Mouse (Mus musculus) liver, embryonic 12.5 days (tissue): Measurements from ENCODE around the gene Vav2. TPM values are rescaled to one million over a fixed set of nuclear protein-coding genes. Genes with fewer than 3 reads are reported as not detected.

Source experiments
- ATAC-seq: fragments of 200-750 bp; cut with Nextera tagmentation; 2 replicates; pipeline ENCODE4 v1.8.0; 2017; ENCODE audit warnings: moderate number of reproducible peaks, mild to moderate bottlenecking, moderate library complexity
- H3K27ac ChIP-seq: fragments of 300-500 bp; sonication (generic); 2 replicates; pipeline ENCODE4 v1.5.1; 2016; ENCODE audit warnings: mild to moderate bottlenecking
- H3K27me3 ChIP-seq: fragments of 300-500 bp; sonication (generic); replicated peaks from 2 replicates; pipeline ENCODE4 v1.6.1; 2016; ENCODE audit warnings: mild to moderate bottlenecking, moderate library complexity
- H3K36me3 ChIP-seq: fragments of 300-500 bp; sonication (generic); 2 replicates; pipeline ENCODE4 v1.6.1; 2016; ENCODE audit warnings: mild to moderate bottlenecking, moderate library complexity
- H3K4me1 ChIP-seq: fragments of 300-500 bp; sonication (generic); 2 replicates; pipeline ENCODE4 v1.6.1; 2016
- H3K4me2 ChIP-seq: fragments of 300-500 bp; sonication (generic); 2 replicates; pipeline ENCODE4 v1.6.1; 2016; ENCODE audit warnings: mild to moderate bottlenecking, moderate library complexity
- H3K4me3 ChIP-seq: fragments of 300-500 bp; sonication (generic); 2 replicates; pipeline ENCODE4 v1.5.1; 2016; ENCODE audit warnings: mild to moderate bottlenecking, moderate library complexity
- H3K9ac ChIP-seq: fragments of 300-500 bp; sonication (generic); 2 replicates; pipeline ENCODE4 v1.6.1; 2016; ENCODE audit warnings: mild to moderate bottlenecking, moderate library complexity
- H3K9me3 ChIP-seq: fragments of 300-500 bp; sonication (generic); replicated peaks from 2 replicates; pipeline ENCODE4 v1.6.1; 2016; ENCODE audit warnings: mild to moderate bottlenecking, moderate library complexity
- WGBS: fragments of 180-500 bp; shearing (Covaris S2); methylation state at CpG from one replicate; pipeline ENCODE4 v1.1.7; 2016; ENCODE audit not compliant: insufficient replicate concordance; 5-methylcytosine and 5-hydroxymethylcytosine counted together
- polyA plus RNA-seq: library from polyadenylated mRNA; unstranded; fragments of >200 nt; fragmentation: Nextera tagmentation; extraction: Ambion mirVana; gene quantifications from 2 replicates; pipeline ENCODE4 v1.2.1, GENCODE M21; 2016

Vav2 gene
- polyA plus RNA-seq, 1 experiment from 2014 or later = 5.8 TPM

- Histone ChIP-seq H3K4me1 (peaks cover 38% of the 10 kb centered on the region), H3K27me3 (no peaks in the 10 kb centered on the region), H3K4me2 (peak overlapping the region; percentile 22), H3K36me3 (no peaks in the 10 kb centered on the region), H3K4me3 (no peak overlapping the region), H3K9ac (no peak overlapping the region), H3K9me3 (0 out of 2 replicates have a peak, but pooled peaks cover 4% of the 10 kb centered on the region), H3K27ac (no peak overlapping the region)
- ATAC-seq = peak; percentile 59; the same call in 1 of the 2 replicates
- 8% methylated on average over 11 of the region's 11 CpGs for WGBS
These were observed 11.4 kb upstream of the Vav2 start for GRCm38 (mm10) chr2:27438281-27438680.

- ATAC-seq = no peak
- Histone ChIP-seq H3K9me3 (0 out of 2 replicates have a peak, but pooled peaks cover 4% of the 10 kb centered on the region), H3K27me3 (no peaks in the 10 kb centered on the region), H3K36me3 (no peaks in the 10 kb centered on the region), H3K27ac (no peak overlapping the region), H3K9ac (no peak overlapping the region), H3K4me2 (peak overlapping the region; percentile 22; the same call in 1 of the 2 replicates), H3K4me1 (peaks cover 34% of the 10 kb centered on the region), H3K4me3 (no peak overlapping the region)
- WGBS = 60% methylated on average over 1 of the region's 1 CpGs
These were observed 11.0 kb upstream of the Vav2 start for GRCm38 (mm10) chr2:27437876-27438275.

DNA sequence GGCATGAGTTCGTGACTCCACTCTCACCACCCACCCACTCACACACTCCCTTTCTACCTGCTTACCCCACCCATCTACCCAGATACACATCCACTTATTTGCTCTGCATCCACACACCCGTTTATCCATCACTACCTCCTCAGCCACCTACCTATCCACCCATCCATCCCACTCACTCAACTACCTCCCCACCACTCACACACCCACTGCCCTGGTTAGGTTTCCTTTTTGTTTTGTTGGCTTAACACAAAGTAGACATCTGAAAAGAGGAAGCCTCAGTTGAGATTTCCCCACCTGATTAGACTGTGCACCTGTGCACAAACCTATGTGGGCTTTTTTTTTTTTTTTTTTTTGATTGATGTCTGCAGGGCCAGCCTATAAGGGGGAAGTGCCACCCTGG, 5.8 kb upstream of the Vav2 start:
- Histone ChIP-seq H3K4me1 (peaks cover 8% of the 10 kb centered on the region), H3K4me3 (no peak overlapping the region), H3K27ac (no peak overlapping the region), H3K36me3 (no peaks in the 10 kb centered on the region), H3K27me3 (peaks cover 14% of the 10 kb centered on the region; the same call in 1 of the 2 replicates), H3K4me2 (no peak overlapping the region), H3K9ac (no peak overlapping the region), H3K9me3 (no peaks in the 10 kb centered on the region)
- WGBS = 64% methylated on average over 2 of the region's 2 CpGs
- no peak for ATAC-seq

- no peak overlapping the region for H3K4me3 ChIP-seq
- no peaks in the 10 kb centered on the region for H3K36me3 ChIP-seq
- no peak overlapping the region for H3K9ac ChIP-seq
- ATAC-seq = no peak
- H3K4me2 ChIP-seq = no peak overlapping the region
- WGBS = 78% methylated on average over 7 of the region's 7 CpGs
- no peaks in the 10 kb centered on the region for H3K9me3 ChIP-seq
- no peak overlapping the region for H3K27ac ChIP-seq
- H3K4me1 ChIP-seq = peaks cover 25% of the 10 kb centered on the region
- H3K27me3 ChIP-seq = peaks cover 24% of the 10 kb centered on the region
These were observed 3.8 kb upstream of the Vav2 start for GRCm38 (mm10) chr2:27430621-27431020.

DNA sequence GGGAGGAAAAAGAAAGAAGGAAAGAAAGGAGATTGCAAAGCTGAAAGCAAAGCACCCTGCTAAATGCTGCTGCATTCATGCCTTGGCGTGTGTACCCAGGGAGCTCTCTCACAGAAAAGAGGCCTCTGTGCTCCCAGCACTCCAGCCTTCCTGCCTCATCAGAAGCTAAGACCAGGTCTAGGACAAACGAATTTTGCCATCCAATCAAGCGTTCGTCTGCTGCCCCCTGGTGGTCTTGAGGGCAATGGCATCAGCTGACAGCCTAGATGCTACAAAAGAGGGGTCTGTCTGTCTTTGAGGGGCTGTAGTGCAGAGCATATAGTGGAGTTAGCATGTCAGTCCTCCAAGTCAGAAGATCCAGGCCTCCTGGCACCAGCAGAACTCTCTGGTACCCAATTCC, 1.2 kb upstream of the Vav2 start:
- 4% methylated on average over 4 of the region's 4 CpGs for WGBS
- H3K27me3 ChIP-seq = peaks cover 38% of the 10 kb centered on the region
- ATAC-seq = no peak
- H3K9me3 ChIP-seq = no peaks in the 10 kb centered on the region
- H3K4me1 ChIP-seq = peaks cover 48% of the 10 kb centered on the region
- no peak overlapping the region for H3K4me3 ChIP-seq
- no peak overlapping the region for H3K27ac ChIP-seq
- no peak overlapping the region for H3K4me2 ChIP-seq
- H3K36me3 ChIP-seq = no peaks in the 10 kb centered on the region
- no peak overlapping the region for H3K9ac ChIP-seq

DNA sequence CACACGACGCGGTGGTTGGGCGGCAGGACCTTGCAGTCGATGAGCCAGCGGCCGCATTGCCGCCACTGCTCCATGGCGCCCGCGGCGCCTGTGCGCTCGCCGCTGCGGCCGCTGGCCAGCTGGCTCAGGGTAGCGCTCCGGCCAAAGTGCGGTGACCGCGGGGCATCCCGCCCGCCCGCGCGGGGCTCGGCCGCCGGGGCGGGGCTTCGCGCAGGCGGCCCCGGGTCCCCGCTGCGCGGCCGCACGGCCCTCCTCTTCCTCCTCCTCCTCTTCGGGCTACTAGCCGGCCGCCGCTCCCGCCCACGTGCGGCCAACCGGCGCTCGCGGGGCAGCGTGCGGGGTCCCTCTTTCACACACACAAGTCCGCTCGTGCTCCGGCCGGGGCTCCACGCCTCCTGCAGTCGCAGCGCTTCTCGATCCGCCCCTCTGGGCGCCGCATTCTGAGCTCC, 403 bp downstream of the Vav2 start:
- Histone ChIP-seq H3K27ac (peak overlapping the region; percentile 77), H3K36me3 (no peaks in the 10 kb centered on the region)

GRCm38 (mm10) chr2:27425751-27426405, 955 bp downstream of the Vav2 start:
- peak overlapping the region; percentile 81 for H3K9ac ChIP-seq
- peak overlapping the region; percentile 99 for H3K4me2 ChIP-seq
- WGBS = under 1% methylated on average over 59 of the region's 60 CpGs
- H3K36me3 ChIP-seq = no peaks in the 10 kb centered on the region
- no peak; the same call in 1 of the 2 replicates for ATAC-seq
- H3K27me3 ChIP-seq = peaks cover 28% of the 10 kb centered on the region
- H3K9me3 ChIP-seq = no peaks in the 10 kb centered on the region
- peaks cover 61% of the 10 kb centered on the region for H3K4me1 ChIP-seq
- H3K4me3 ChIP-seq = peak overlapping the region; percentile 76
- no peak overlapping the region for H3K27ac ChIP-seq

More for the DNA sequence above, 403 bp downstream of the Vav2 start:
- Histone ChIP-seq H3K4me2 (peak overlapping the region; percentile 99), H3K4me1 (peaks cover 56% of the 10 kb centered on the region), H3K9me3 (no peaks in the 10 kb centered on the region), H3K27me3 (peaks cover 33% of the 10 kb centered on the region), H3K4me3 (peak overlapping the region; percentile 76), H3K9ac (peak overlapping the region; percentile 81)
- peak; percentile 59 for ATAC-seq
- under 1% methylated on average over 49 of the region's 64 CpGs for WGBS

DNA sequence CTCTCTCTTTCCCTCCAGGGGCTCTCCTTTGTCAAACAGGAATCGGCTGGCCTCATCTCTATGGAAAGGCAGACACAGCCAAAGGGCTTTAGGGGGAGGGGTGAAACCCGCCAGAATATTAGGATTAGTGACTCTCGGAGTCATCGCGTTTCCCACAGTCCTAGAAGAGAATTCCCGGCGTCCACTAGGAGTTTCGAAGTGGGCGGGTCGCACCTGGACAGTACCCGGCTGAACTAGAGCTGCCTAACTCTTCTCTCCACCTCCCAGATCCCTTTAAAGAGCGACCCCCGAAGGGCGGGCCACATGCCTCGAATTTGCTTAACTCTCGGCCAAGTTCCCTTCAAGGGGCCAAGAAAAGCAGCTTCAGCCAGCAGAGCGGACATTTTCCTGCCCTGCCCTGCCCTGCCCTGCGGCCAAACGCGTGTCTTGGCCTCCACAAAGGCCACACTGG, 1.6 kb downstream of the Vav2 start:
- Histone ChIP-seq H3K27me3 (peaks cover 24% of the 10 kb centered on the region), H3K9ac (peak overlapping the region; percentile 81), H3K36me3 (no peaks in the 10 kb centered on the region), H3K4me2 (peak overlapping the region; percentile 99), H3K4me3 (peak overlapping the region; percentile 76), H3K4me1 (peaks cover 64% of the 10 kb centered on the region), H3K27ac (no peak overlapping the region), H3K9me3 (no peaks in the 10 kb centered on the region)
- ATAC-seq = no peak
- WGBS = 7% methylated on average over 20 of the region's 20 CpGs

- Histone ChIP-seq H3K4me2 (no peak overlapping the region), H3K9me3 (no peaks in the 10 kb centered on the region), H3K4me3 (no peak overlapping the region), H3K36me3 (no peaks in the 10 kb centered on the region), H3K27me3 (peaks cover 24% of the 10 kb centered on the region), H3K4me1 (peaks cover 80% of the 10 kb centered on the region), H3K27ac (no peak overlapping the region), H3K9ac (no peak overlapping the region)
- 78% methylated on average over 7 of the region's 7 CpGs for WGBS
- ATAC-seq = no peak
These were observed 3.2 kb downstream of the Vav2 start for GRCm38 (mm10) chr2:27423596-27423995.

GRCm38 (mm10) chr2:27421293-27422068, 5.4 kb downstream of the Vav2 start:
- peaks cover 22% of the 10 kb centered on the region for H3K27me3 ChIP-seq
- H3K4me2 ChIP-seq = no peak overlapping the region
- no peaks in the 10 kb centered on the region for H3K36me3 ChIP-seq
- no peak for ATAC-seq
- H3K27ac ChIP-seq = no peak overlapping the region
- peaks cover 85% of the 10 kb centered on the region for H3K4me1 ChIP-seq
- no peak overlapping the region for H3K4me3 ChIP-seq
- WGBS = 71% methylated on average over 20 of the region's 20 CpGs
- no peaks in the 10 kb centered on the region for H3K9me3 ChIP-seq
- H3K9ac ChIP-seq = no peak overlapping the region

GRCm38 (mm10) chr2:27418577-27419070, 8.2 kb downstream of the Vav2 start:
- H3K4me1 ChIP-seq = peaks cover 87% of the 10 kb centered on the region

More at GRCm38 (mm10) chr2:27418577-27419070, 8.2 kb downstream of the Vav2 start:
- Histone ChIP-seq H3K9ac (no peak overlapping the region), H3K9me3 (no peaks in the 10 kb centered on the region), H3K27me3 (no peaks in the 10 kb centered on the region), H3K36me3 (no peaks in the 10 kb centered on the region), H3K27ac (peak overlapping the region; percentile 59; the same call in 1 of the 2 replicates), H3K4me3 (no peak overlapping the region), H3K4me2 (peak overlapping the region; percentile 46)
- ATAC-seq = no peak
- WGBS = 21% methylated on average over 6 of the region's 6 CpGs
